Mouse (Mus musculus) adrenal gland, postnatal 14 days (tissue): ENCODE measurements around the gene Habp2. TPM values are rescaled to one million over a fixed set of nuclear protein-coding genes. Genes with fewer than 3 reads are reported as not detected.
"Not testable (repeated sequence)": the region's sequence is repeated elsewhere in the genome, so short reads cannot be mapped to it uniquely, and the experiment has no call there.

Experiments
- DNase-seq: peaks from one replicate; pipeline ENCODE4 v3.0.0; 2021; ENCODE audit warnings: mixed read lengths
- total RNA-seq: library from RNA; stranded (reverse); gene quantifications from 2 replicates; pipeline ENCODE4 v1.2.3, GENCODE M21; 2021

Habp2 gene
- total RNA-seq, 1 experiment from 2014 or later = 19.1 TPM

GRCm38 (mm10) chr19:56296668-56297067 lies 9.7 kb downstream of the Habp2 start:
- no peak for DNase-seq

- DNase-seq = no peak
Measured at GRCm38 (mm10) chr19:56297264-56297663, 10.3 kb downstream of the Habp2 start.

- DNase-seq = peak; percentile 71
Measured at GRCm38 (mm10) chr19:56300835-56301234, 13.9 kb downstream of the Habp2 start.

- DNase-seq = no peak
Measured at GRCm38 (mm10) chr19:56316531-56316930, 29.6 kb downstream of the Habp2 start.

GRCm38 (mm10) chr19:56319219-56319618 lies 32.3 kb downstream of the Habp2 start:
- DNase-seq = no peak

GRCm38 (mm10) chr19:56319629-56320028 lies 32.7 kb downstream of the Habp2 start:
- DNase-seq = no peak

GRCm38 (mm10) chr19:56320186-56320860 lies 33.4 kb downstream of the Habp2 start:
- DNase-seq = peak; percentile 34

GRCm38 (mm10) chr19:56321303-56321920 lies 34.5 kb downstream of the Habp2 start:
- DNase-seq = no peak

- no peak for DNase-seq
Measured at GRCm38 (mm10) chr19:56325676-56326075, 38.7 kb downstream of the Habp2 start.

GRCm38 (mm10) chr19:56326243-56326855 lies 39.4 kb downstream of the Habp2 start:
- no peak for DNase-seq

- DNase-seq = no peak
Measured at GRCm38 (mm10) chr19:56336321-56336720, 49.4 kb downstream of the Habp2 start.

GRCm38 (mm10) chr19:56336826-56337225 lies 49.9 kb downstream of the Habp2 start:
- DNase-seq = no peak

- DNase-seq = peak; percentile 92
Measured at GRCm38 (mm10) chr19:56342006-56342405, 55.1 kb downstream of the Habp2 start.

- peak; percentile 65 for DNase-seq
Measured at GRCm38 (mm10) chr19:56343869-56344563, 57.1 kb downstream of the Habp2 start.

- DNase-seq = peak; percentile 48
Measured at GRCm38 (mm10) chr19:56346016-56346415, 59.1 kb downstream of the Habp2 start.

GRCm38 (mm10) chr19:56346750-56347149 lies 59.8 kb downstream of the Habp2 start:
- no peak for DNase-seq

- peak; percentile 48 for DNase-seq
Measured at GRCm38 (mm10) chr19:56349295-56349694, 62.4 kb downstream of the Habp2 start.

GRCm38 (mm10) chr19:56353689-56354088 lies 66.8 kb downstream of the Habp2 start:
- DNase-seq = no peak

GRCm38 (mm10) chr19:56355201-56355600 lies 68.3 kb downstream of the Habp2 start:
- DNase-seq = no peak

GRCm38 (mm10) chr19:56356480-56357373 lies 69.8 kb downstream of the Habp2 start:
- peak; percentile 88 for DNase-seq

GRCm38 (mm10) chr19:56357374-56357708 lies 70.4 kb downstream of the Habp2 start:
- not testable (repeated sequence) for DNase-seq

GRCm38 (mm10) chr19:56358890-56359289 lies 72.0 kb downstream of the Habp2 start:
- DNase-seq = no peak
